Mouse (Mus musculus) small intestine, adult 2 months (tissue): Measurements from ENCODE around the gene Sdhd.

ENCODE experiments used
- CTCF ChIP-seq: fragments of 200-500 bp; IDR thresholded peaks from 2 replicates; pipeline ENCODE4 v1.5.1; 2012; ENCODE audit warnings: low read depth, mild to moderate bottlenecking, control low read depth, inconsistent platforms, low read length, moderate library complexity, mixed read lengths; ENCODE audit not compliant: insufficient replicate concordance, insufficient read length; ENCODE audit errors: extremely low read depth
- POLR2A ChIP-seq: fragments of 200-500 bp; IDR thresholded peaks from 2 replicates; pipeline ENCODE4 v1.6.1; 2012; ENCODE audit warnings: low read depth, mild to moderate bottlenecking, control low read depth, inconsistent platforms, low read length, moderate library complexity

GRCm38 (mm10) chr9:50592955-50593354 lies 10.7 kb downstream of the Sdhd start:
- TF ChIP-seq POLR2A = no peak
- no peak for TF ChIP-seq CTCF
